Mouse (Mus musculus): Measurements from ENCODE around the gene Rapgef6. TPM values are rescaled to one million over a fixed set of nuclear protein-coding genes. Genes with fewer than 3 reads are reported as not detected.

Gene Rapgef6
- polyA plus RNA-seq, 1 experiment from 2014 or later, result 29.6 TPM

DNA sequence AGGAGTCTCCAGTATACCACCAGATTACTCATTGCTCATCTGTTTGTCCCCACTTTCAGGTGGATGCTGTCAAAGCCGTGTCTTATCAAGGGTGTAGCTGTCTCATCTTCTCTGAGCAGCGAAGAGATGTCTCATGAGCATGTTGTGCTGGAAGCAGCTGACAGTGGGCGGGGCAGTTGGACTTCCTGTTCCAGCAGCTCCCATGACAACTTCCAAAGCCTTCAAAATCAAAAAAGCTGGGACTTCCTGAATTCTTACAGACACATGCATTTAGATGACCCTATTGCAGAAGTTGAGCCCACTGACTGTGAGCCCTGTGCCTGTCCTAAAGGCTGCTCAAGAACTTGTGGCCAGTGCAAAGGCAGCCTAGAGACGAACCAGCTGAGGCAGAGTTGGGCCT, 168.5 kb downstream of the Rapgef6 start:
- Histone ChIP-seq H3K36me3 (ENCODE audit: control insufficient read depth, insufficient read depth, low read length) (no peaks in the 10 kb centered on the region; the same call in 1 of the 2 replicates), H3K4me2 (ENCODE audit: low read depth, low read length, severe bottlenecking) (no peak overlapping the region)

GRCm38 (mm10) chr11:54693696-54694095, 171.0 kb downstream of the Rapgef6 start:
- no peak overlapping the region for H3K4me3 ChIP-seq (ENCODE audit: low read depth, low read length)
- no peaks in the 10 kb centered on the region for H3K9me3 ChIP-seq (ENCODE audit: control insufficient read depth, low read length)
- no peak for DNase-seq (ENCODE audit: low spot score)
- no peak overlapping the region for H3K9ac ChIP-seq (ENCODE audit: low read length)
- whole genome bisulfite sequencing, result 93% methylated on average over 6 of the region's 6 CpGs
- no peak for ATAC-seq (replicated peaks; ENCODE audit: low FRiP score)
- no peaks in the 10 kb centered on the region; the same call in 1 of the 2 replicates for H3K36me3 ChIP-seq (ENCODE audit: control insufficient read depth, insufficient read depth, low read length)
- no peaks in the 10 kb centered on the region for H3K27me3 ChIP-seq (ENCODE audit: control insufficient read depth, insufficient read depth, low read length)
- H3K4me1 ChIP-seq (replicated peaks; ENCODE audit: control insufficient read depth, insufficient read depth, low read length), result no peaks in the 10 kb centered on the region
- no peak overlapping the region for H3K27ac ChIP-seq (ENCODE audit: low read depth, low read length)
- H3K4me2 ChIP-seq (ENCODE audit: low read depth, low read length, severe bottlenecking), result no peak overlapping the region

More for the DNA sequence above, 168.5 kb downstream of the Rapgef6 start:
- no peak overlapping the region for H3K9ac ChIP-seq (ENCODE audit: low read length)
- 90% methylated on average over 4 of the region's 4 CpGs for WGBS
- H3K4me3 ChIP-seq (ENCODE audit: low read depth, low read length), result no peak overlapping the region
- H3K4me1 ChIP-seq (replicated peaks; ENCODE audit: control insufficient read depth, insufficient read depth, low read length), result no peaks in the 10 kb centered on the region
- no peak for ATAC-seq (replicated peaks; ENCODE audit: low FRiP score)
- H3K27ac ChIP-seq (ENCODE audit: low read depth, low read length), result no peak overlapping the region
- H3K27me3 ChIP-seq (ENCODE audit: control insufficient read depth, insufficient read depth, low read length), result no peaks in the 10 kb centered on the region
- no peaks in the 10 kb centered on the region for H3K9me3 ChIP-seq (ENCODE audit: control insufficient read depth, low read length)
- no peak for DNase-seq (ENCODE audit: low spot score)

GRCm38 (mm10) chr11:54694291-54694690, 171.6 kb downstream of the Rapgef6 start:
- DNase-seq (ENCODE audit: low spot score) (no peak), ATAC-seq (replicated peaks; ENCODE audit: low FRiP score) (no peak)
- H3K27ac ChIP-seq (ENCODE audit: low read depth, low read length), result no peak overlapping the region
- H3K9ac ChIP-seq (ENCODE audit: low read length), result no peak overlapping the region
- no peak overlapping the region for H3K4me3 ChIP-seq (ENCODE audit: low read depth, low read length)
- H3K9me3 ChIP-seq (ENCODE audit: control insufficient read depth, low read length), result no peaks in the 10 kb centered on the region
- no peaks in the 10 kb centered on the region for H3K4me1 ChIP-seq (replicated peaks; ENCODE audit: control insufficient read depth, insufficient read depth, low read length)
- H3K36me3 ChIP-seq (ENCODE audit: control insufficient read depth, insufficient read depth, low read length), result no peaks in the 10 kb centered on the region; the same call in 1 of the 2 replicates
- WGBS, result 93% methylated on average over 8 of the region's 8 CpGs
- no peaks in the 10 kb centered on the region for H3K27me3 ChIP-seq (ENCODE audit: control insufficient read depth, insufficient read depth, low read length)
- no peak overlapping the region for H3K4me2 ChIP-seq (ENCODE audit: low read depth, low read length, severe bottlenecking)

DNA sequence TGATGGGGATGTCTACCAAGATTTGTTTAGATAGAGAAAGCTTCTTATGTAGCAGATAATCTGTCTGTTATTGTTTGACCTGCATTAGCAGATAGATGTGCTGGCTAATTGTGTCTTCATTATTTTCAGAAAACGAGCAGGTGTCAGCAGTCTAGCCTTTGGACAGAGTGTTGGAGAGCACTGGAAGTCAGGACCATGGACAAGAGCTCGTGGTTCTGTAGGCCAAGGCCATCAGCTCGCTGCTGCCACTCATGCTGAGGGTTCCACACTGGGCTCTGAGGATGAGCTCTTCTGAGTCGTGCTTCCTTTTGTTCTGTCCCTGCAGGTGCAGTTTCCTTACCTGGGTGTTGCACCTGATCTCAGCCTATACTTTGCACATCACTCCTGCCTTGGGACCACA, 173.3 kb downstream of the Rapgef6 start:
- no peaks in the 10 kb centered on the region; the same call in 1 of the 2 replicates for H3K36me3 ChIP-seq (ENCODE audit: control insufficient read depth, insufficient read depth, low read length)
- H3K4me2 ChIP-seq (ENCODE audit: low read depth, low read length, severe bottlenecking), result no peak overlapping the region
- ATAC-seq (replicated peaks; ENCODE audit: low FRiP score) (no peak), DNase-seq (ENCODE audit: low spot score) (no peak)
- no peak overlapping the region for H3K4me3 ChIP-seq (ENCODE audit: low read depth, low read length)
- H3K9ac ChIP-seq (ENCODE audit: low read length), result no peak overlapping the region
- H3K27ac ChIP-seq (ENCODE audit: low read depth, low read length), result no peak overlapping the region
- 81% methylated on average over 4 of the region's 4 CpGs for WGBS
- no peaks in the 10 kb centered on the region for H3K4me1 ChIP-seq (replicated peaks; ENCODE audit: control insufficient read depth, insufficient read depth, low read length)
- H3K27me3 ChIP-seq (ENCODE audit: control insufficient read depth, insufficient read depth, low read length), result no peaks in the 10 kb centered on the region
- H3K9me3 ChIP-seq (ENCODE audit: control insufficient read depth, low read length), result no peaks in the 10 kb centered on the region

GRCm38 (mm10) chr11:54697611-54698010, 175.0 kb downstream of the Rapgef6 start:
- Histone ChIP-seq H3K9ac (ENCODE audit: low read length) (no peak overlapping the region), H3K9me3 (ENCODE audit: control insufficient read depth, low read length) (no peaks in the 10 kb centered on the region), H3K4me2 (ENCODE audit: low read depth, low read length, severe bottlenecking) (no peak overlapping the region), H3K27me3 (ENCODE audit: control insufficient read depth, insufficient read depth, low read length) (no peaks in the 10 kb centered on the region), H3K4me3 (ENCODE audit: low read depth, low read length) (no peak overlapping the region), H3K27ac (ENCODE audit: low read depth, low read length) (no peak overlapping the region), H3K36me3 (ENCODE audit: control insufficient read depth, insufficient read depth, low read length) (no peaks in the 10 kb centered on the region; the same call in 1 of the 2 replicates), H3K4me1 (replicated peaks; ENCODE audit: control insufficient read depth, insufficient read depth, low read length) (no peaks in the 10 kb centered on the region)
- WGBS, result 92% methylated on average over 5 of the region's 5 CpGs
- DNase-seq (ENCODE audit: low spot score) (no peak), ATAC-seq (replicated peaks; ENCODE audit: low FRiP score) (no peak)

DNA sequence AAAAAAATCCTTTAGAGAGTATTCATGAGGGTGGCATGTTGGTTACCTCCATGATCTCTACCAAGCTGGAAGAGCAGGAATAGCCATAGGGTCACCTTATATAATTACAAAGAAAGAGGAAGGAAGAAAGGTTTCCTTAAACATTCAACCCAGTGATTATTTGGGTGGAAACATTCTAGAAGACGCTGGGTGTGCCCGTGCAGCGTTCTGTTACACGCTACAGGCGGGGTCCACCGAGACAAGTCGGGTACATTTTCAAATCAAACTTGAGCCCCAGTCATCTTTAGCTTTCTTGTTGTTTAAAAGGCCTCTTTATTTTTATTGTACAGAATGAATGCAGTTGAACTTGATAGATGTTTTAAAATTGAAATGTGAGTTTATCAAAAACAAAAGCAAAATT, 176.0 kb downstream of the Rapgef6 start:
- Histone ChIP-seq H3K4me3 (ENCODE audit: low read depth, low read length) (no peak overlapping the region), H3K27me3 (ENCODE audit: control insufficient read depth, insufficient read depth, low read length) (no peaks in the 10 kb centered on the region), H3K36me3 (ENCODE audit: control insufficient read depth, insufficient read depth, low read length) (no peaks in the 10 kb centered on the region; the same call in 1 of the 2 replicates), H3K9me3 (ENCODE audit: control insufficient read depth, low read length) (no peaks in the 10 kb centered on the region), H3K4me2 (ENCODE audit: low read depth, low read length, severe bottlenecking) (no peak overlapping the region), H3K9ac (ENCODE audit: low read length) (no peak overlapping the region), H3K4me1 (replicated peaks; ENCODE audit: control insufficient read depth, insufficient read depth, low read length) (no peaks in the 10 kb centered on the region), H3K27ac (ENCODE audit: low read depth, low read length) (no peak overlapping the region)
- DNase-seq (ENCODE audit: low spot score) (no peak), ATAC-seq (replicated peaks; ENCODE audit: low FRiP score) (no peak)
- 92% methylated on average over 7 of the region's 7 CpGs for WGBS

- Histone ChIP-seq H3K27me3 (ENCODE audit: control insufficient read depth, insufficient read depth, low read length) (no peaks in the 10 kb centered on the region), H3K4me2 (ENCODE audit: low read depth, low read length, severe bottlenecking) (no peak overlapping the region), H3K27ac (ENCODE audit: low read depth, low read length) (no peak overlapping the region), H3K9me3 (ENCODE audit: control insufficient read depth, low read length) (no peaks in the 10 kb centered on the region), H3K9ac (ENCODE audit: low read length) (no peak overlapping the region), H3K4me3 (ENCODE audit: low read depth, low read length) (no peak overlapping the region), H3K4me1 (replicated peaks; ENCODE audit: control insufficient read depth, insufficient read depth, low read length) (no peaks in the 10 kb centered on the region), H3K36me3 (ENCODE audit: control insufficient read depth, insufficient read depth, low read length) (no peaks in the 10 kb centered on the region; the same call in 1 of the 2 replicates)
- DNase-seq (ENCODE audit: low spot score), result no peak
- ATAC-seq (replicated peaks; ENCODE audit: low FRiP score), result no peak
- 89% methylated on average over 3 of the region's 3 CpGs for WGBS
Measured at GRCm38 (mm10) chr11:54699972-54700371, 177.3 kb downstream of the Rapgef6 start.

DNA sequence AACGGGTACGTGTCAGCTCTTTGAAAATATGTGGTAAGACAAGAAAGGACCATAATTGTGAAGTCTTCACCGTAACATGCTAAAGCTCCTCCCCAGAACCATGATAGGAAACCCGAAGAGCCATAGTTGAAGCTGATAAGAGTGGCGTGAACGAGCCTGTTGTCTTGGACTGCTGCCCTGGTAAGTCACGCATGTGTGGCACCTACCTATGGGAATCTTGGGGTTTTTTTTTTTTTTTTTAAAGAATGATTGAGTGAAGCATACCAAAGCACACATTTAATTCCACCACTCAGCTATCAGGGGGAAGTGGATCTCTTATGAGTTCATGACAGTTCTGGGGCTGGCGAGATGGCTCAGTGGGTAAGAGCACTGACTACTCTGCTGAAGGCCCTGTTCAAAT, 179.2 kb downstream of the Rapgef6 start:
- no peaks in the 10 kb centered on the region for H3K27me3 ChIP-seq (ENCODE audit: control insufficient read depth, insufficient read depth, low read length)
- no peak overlapping the region for H3K4me3 ChIP-seq (ENCODE audit: low read depth, low read length)
- no peaks in the 10 kb centered on the region for H3K9me3 ChIP-seq (ENCODE audit: control insufficient read depth, low read length)
- no peak overlapping the region for H3K9ac ChIP-seq (ENCODE audit: low read length)
- H3K36me3 ChIP-seq (ENCODE audit: control insufficient read depth, insufficient read depth, low read length), result no peaks in the 10 kb centered on the region; the same call in 1 of the 2 replicates
- no peak overlapping the region for H3K27ac ChIP-seq (ENCODE audit: low read depth, low read length)
- ATAC-seq (replicated peaks; ENCODE audit: low FRiP score) (no peak), DNase-seq (ENCODE audit: low spot score) (no peak)
- H3K4me1 ChIP-seq (replicated peaks; ENCODE audit: control insufficient read depth, insufficient read depth, low read length), result no peaks in the 10 kb centered on the region
- no peak overlapping the region for H3K4me2 ChIP-seq (ENCODE audit: low read depth, low read length, severe bottlenecking)
- 98% methylated on average over 8 of the region's 8 CpGs for WGBS

GRCm38 (mm10) chr11:54703306-54703705, 180.7 kb downstream of the Rapgef6 start:
- Histone ChIP-seq H3K4me1 (replicated peaks; ENCODE audit: control insufficient read depth, insufficient read depth, low read length) (no peaks in the 10 kb centered on the region), H3K36me3 (ENCODE audit: control insufficient read depth, insufficient read depth, low read length) (no peaks in the 10 kb centered on the region), H3K9me3 (ENCODE audit: control insufficient read depth, low read length) (no peaks in the 10 kb centered on the region), H3K27ac (ENCODE audit: low read depth, low read length) (no peak overlapping the region), H3K27me3 (ENCODE audit: control insufficient read depth, insufficient read depth, low read length) (no peaks in the 10 kb centered on the region), H3K9ac (ENCODE audit: low read length) (no peak overlapping the region), H3K4me3 (ENCODE audit: low read depth, low read length) (no peak overlapping the region), H3K4me2 (ENCODE audit: low read depth, low read length, severe bottlenecking) (no peak overlapping the region)
- ATAC-seq (replicated peaks; ENCODE audit: low FRiP score), result no peak
- 34% methylated on average over 4 of the region's 4 CpGs for WGBS
- DNase-seq (ENCODE audit: low spot score), result peak; percentile 79
